Mouse (Mus musculus): ENCODE measurements around the gene Gimap9. TPM values are rescaled to one million over a fixed set of nuclear protein-coding genes. Genes with fewer than 3 reads are reported as not detected.

Gene Gimap9
- polyA plus RNA-seq, 1 experiment from 2014 or later = 10.2 TPM

- Histone ChIP-seq H3K9ac (replicated peaks) (no peak overlapping the region), H3K36me3 (replicated peaks; ENCODE audit: insufficient read depth, low read length) (no peaks in the 10 kb centered on the region), H3K4me1 (ENCODE audit: insufficient read depth) (peaks cover 15% of the 10 kb centered on the region), H3K27ac (ENCODE audit: low read depth) (no peak overlapping the region), H3K27me3 (ENCODE audit: insufficient read depth, low read length) (no peaks in the 10 kb centered on the region), H3K9me3 (ENCODE audit: low read length) (no peaks in the 10 kb centered on the region), H3K4me2 (ENCODE audit: low read depth, low read length) (no peak overlapping the region), H3K4me3 (ENCODE audit: low read depth, low read length) (no peak overlapping the region)
- WGBS (ENCODE audit: insufficient replicate concordance) = 69% methylated on average over 2 of the region's 2 CpGs
- TF ChIP-seq EP300 (IDR thresholded peaks at IDR 0.05; ENCODE audit: low read depth) (no peak), CTCF (IDR thresholded peaks at IDR 0.05; ENCODE audit: low read depth) (no peak)
- ATAC-seq (no peak), DNase-seq (peak; percentile 8)
These were observed 6.4 kb upstream of the Gimap9 start for GRCm38 (mm10) chr6:48669446-48669969.

DNA sequence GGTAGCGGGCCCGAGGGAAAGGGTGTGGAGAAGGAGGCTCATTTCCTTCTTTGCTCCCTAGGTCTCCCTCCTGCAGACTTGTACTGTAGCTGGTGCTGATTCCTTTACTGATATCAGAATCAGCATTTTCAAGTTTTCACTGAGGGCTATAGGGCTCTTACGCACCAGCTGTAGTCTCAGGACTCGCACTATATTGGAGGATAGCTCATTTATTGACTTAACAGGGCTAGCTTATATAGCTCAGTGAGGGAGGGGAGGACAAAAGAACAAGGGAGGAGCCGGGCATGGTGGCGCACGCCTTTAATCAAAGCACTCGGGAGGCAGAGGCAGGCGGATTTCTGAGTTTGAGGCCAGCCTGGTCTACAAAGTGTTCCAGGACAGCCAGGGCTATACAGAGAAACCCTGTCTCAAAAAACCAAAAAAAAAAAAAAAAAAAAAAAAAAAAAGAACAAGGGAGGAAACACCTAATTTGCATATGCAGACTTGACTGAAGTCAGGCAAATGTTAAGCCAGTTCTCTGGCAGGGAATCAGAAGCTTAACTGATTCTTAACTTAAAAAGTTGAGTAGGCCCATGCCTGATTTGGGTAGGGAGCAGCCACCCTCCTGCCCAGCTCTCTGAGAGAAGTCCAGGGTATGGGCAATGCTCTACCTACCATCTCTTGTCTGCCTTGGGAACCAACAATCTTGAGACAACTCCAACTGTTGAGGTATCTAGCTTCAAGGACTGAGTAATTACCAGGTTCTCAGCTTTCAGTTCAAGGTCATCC lies 1.5 kb upstream of the Gimap9 start:
- TF ChIP-seq EP300 (IDR thresholded peaks at IDR 0.05; ENCODE audit: low read depth) (no peak), CTCF (IDR thresholded peaks at IDR 0.05; ENCODE audit: low read depth) (no peak)
- peaks cover 15% of the 10 kb centered on the region for H3K4me1 ChIP-seq (ENCODE audit: insufficient read depth)
- DNase-seq = peak; percentile 11
- no peak overlapping the region for H3K4me3 ChIP-seq (ENCODE audit: low read depth, low read length)
- ATAC-seq = no peak
- H3K27ac ChIP-seq (ENCODE audit: low read depth) = 0 out of 2 replicates have a peak overlapping the region, but pooled peaks have one; percentile 19
- no peak overlapping the region for H3K9ac ChIP-seq (replicated peaks)
- whole genome bisulfite sequencing (ENCODE audit: insufficient replicate concordance) = 89% methylated on average over 9 of the region's 9 CpGs
- no peak overlapping the region for H3K4me2 ChIP-seq (ENCODE audit: low read depth, low read length)
- H3K36me3 ChIP-seq (replicated peaks; ENCODE audit: insufficient read depth, low read length) = no peaks in the 10 kb centered on the region; the same call in 1 of the 2 replicates
- H3K9me3 ChIP-seq (ENCODE audit: low read length) = no peaks in the 10 kb centered on the region
- H3K27me3 ChIP-seq (ENCODE audit: insufficient read depth, low read length) = no peaks in the 10 kb centered on the region

GRCm38 (mm10) chr6:48675400-48675930 lies 464 bp upstream of the Gimap9 start:
- Histone ChIP-seq H3K9ac (replicated peaks) (peak overlapping the region; percentile 28), H3K27ac (ENCODE audit: low read depth) (peak overlapping the region; percentile 73), H3K4me3 (ENCODE audit: low read depth, low read length) (peak overlapping the region; percentile 57), H3K9me3 (ENCODE audit: low read length) (no peaks in the 10 kb centered on the region), H3K4me2 (ENCODE audit: low read depth, low read length) (peak overlapping the region; percentile 80), H3K36me3 (replicated peaks; ENCODE audit: insufficient read depth, low read length) (no peaks in the 10 kb centered on the region; the same call in 1 of the 2 replicates), H3K27me3 (ENCODE audit: insufficient read depth, low read length) (no peaks in the 10 kb centered on the region), H3K4me1 (ENCODE audit: insufficient read depth) (peaks cover 15% of the 10 kb centered on the region)
- TF ChIP-seq EP300 (IDR thresholded peaks at IDR 0.05; ENCODE audit: low read depth) (no peak), CTCF (IDR thresholded peaks at IDR 0.05; ENCODE audit: low read depth) (no peak)
- ATAC-seq (peak; percentile 44; the same call in 1 of the 2 replicates), DNase-seq (no peak)
- 27% methylated on average over 10 of the region's 10 CpGs for WGBS (ENCODE audit: insufficient replicate concordance)

DNA sequence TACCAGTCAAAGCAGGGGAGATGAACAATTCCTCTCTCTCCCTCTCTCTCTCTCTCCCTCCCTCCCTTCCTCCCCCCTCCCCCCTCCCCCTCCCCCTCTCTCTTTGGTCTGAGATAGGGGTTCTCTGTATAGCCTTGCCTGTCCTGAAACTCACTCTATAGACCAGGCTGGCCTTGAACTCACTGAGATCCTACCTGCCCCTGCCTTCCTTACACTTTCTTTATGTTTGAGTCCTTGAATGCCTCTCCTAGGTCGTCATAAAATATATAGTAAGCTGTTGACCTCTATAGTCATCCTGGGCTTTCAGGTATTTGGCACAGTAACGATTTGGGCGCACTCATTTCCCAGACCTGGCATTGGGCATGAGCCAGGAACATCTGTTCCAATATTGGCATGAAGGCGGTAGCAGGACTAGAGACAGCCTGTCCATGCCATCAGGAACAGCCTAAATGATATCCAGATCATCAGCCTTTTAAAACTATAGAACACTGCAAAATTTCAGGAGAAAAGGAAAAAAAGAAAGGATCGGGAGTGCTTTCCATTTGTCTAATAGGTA lies 1.0 kb downstream of the Gimap9 start:
- peak overlapping the region; percentile 73; the same call in 1 of the 2 replicates for H3K27ac ChIP-seq (ENCODE audit: low read depth)
- WGBS (ENCODE audit: insufficient replicate concordance) = 72% methylated on average over 5 of the region's 5 CpGs
- ATAC-seq = no peak
- peak; percentile 9 for DNase-seq
- H3K36me3 ChIP-seq (replicated peaks; ENCODE audit: insufficient read depth, low read length) = no peaks in the 10 kb centered on the region; the same call in 1 of the 2 replicates
- peak overlapping the region; percentile 57 for H3K4me3 ChIP-seq (ENCODE audit: low read depth, low read length)
- peak overlapping the region; percentile 80 for H3K4me2 ChIP-seq (ENCODE audit: low read depth, low read length)
- H3K27me3 ChIP-seq (ENCODE audit: insufficient read depth, low read length) = no peaks in the 10 kb centered on the region
- TF ChIP-seq EP300 (IDR thresholded peaks at IDR 0.05; ENCODE audit: low read depth) = no peak
- TF ChIP-seq CTCF (IDR thresholded peaks at IDR 0.05; ENCODE audit: low read depth) = no peak
- H3K9ac ChIP-seq (replicated peaks) = no peak overlapping the region
- no peaks in the 10 kb centered on the region for H3K9me3 ChIP-seq (ENCODE audit: low read length)
- peaks cover 15% of the 10 kb centered on the region for H3K4me1 ChIP-seq (ENCODE audit: insufficient read depth)

DNA sequence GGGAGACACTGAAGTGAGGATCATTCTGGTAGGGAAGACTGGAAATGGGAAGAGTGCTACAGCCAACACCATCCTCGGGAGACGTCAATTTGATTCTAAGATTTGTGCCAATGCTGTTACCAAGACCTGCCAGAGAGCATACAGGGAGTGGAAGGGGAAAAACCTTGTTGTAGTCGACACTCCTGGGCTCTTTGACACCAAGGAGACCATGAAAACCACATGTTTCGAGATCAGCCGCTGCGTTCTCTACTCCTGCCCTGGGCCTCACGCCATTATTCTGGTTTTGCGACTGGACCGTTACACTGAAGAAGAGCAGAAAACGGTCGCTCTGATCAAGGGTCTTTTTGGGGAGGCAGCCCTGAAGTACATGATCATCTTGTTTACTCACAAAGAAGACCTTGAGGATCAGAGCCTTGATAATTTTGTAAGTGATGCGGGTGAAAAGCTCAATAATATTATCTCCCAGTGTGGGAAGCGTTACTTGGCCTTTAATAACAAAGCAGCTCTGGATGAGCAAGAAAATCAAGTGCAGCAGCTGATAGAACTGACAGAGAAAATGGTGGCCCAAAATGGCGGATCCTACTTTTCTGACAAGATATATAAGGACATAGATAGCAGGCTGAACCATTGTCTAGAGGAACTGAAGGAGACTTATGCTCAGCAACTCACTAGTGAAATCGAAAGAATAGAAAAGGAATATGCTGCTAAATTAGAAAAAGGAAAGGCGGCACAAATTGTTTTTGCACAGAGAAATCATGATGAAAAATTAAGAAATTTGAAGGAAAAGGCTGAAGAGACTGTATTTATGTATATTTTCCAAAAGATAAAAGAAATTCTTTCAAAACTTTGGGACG lies 1.8 kb downstream of the Gimap9 start:
- Histone ChIP-seq H3K9me3 (ENCODE audit: low read length) (no peaks in the 10 kb centered on the region), H3K9ac (replicated peaks) (no peak overlapping the region), H3K27ac (ENCODE audit: low read depth) (no peak overlapping the region), H3K4me3 (ENCODE audit: low read depth, low read length) (peak overlapping the region; percentile 57; the same call in 1 of the 2 replicates), H3K4me1 (ENCODE audit: insufficient read depth) (peaks cover 15% of the 10 kb centered on the region), H3K4me2 (ENCODE audit: low read depth, low read length) (peak overlapping the region; percentile 80; the same call in 1 of the 2 replicates), H3K27me3 (ENCODE audit: insufficient read depth, low read length) (no peaks in the 10 kb centered on the region), H3K36me3 (replicated peaks; ENCODE audit: insufficient read depth, low read length) (no peaks in the 10 kb centered on the region; the same call in 1 of the 2 replicates)
- WGBS (ENCODE audit: insufficient replicate concordance) = 73% methylated on average over 17 of the region's 17 CpGs
- TF ChIP-seq EP300 (IDR thresholded peaks at IDR 0.05; ENCODE audit: low read depth) (no peak), CTCF (IDR thresholded peaks at IDR 0.05; ENCODE audit: low read depth) (no peak)
- peak; percentile 11 for DNase-seq
- no peak for ATAC-seq

Measured in liver, postnatal 0 days (tissue).